Mouse (Mus musculus): ENCODE data around the gene Eno1.

Eno1 gene

GRCm38 (mm10) chr4:150226818-150227688, 9.5 kb upstream of the Eno1 start:
- DNase-seq (ENCODE audit: low read depth, low spot score): no peak

- DNase-seq (ENCODE audit: low read depth, low spot score): no peak
Observed at GRCm38 (mm10) chr4:150228581-150229348, 7.8 kb upstream of the Eno1 start.

- DNase-seq (ENCODE audit: low read depth, low spot score): no peak
Observed at GRCm38 (mm10) chr4:150229747-150230390, 6.7 kb upstream of the Eno1 start.

DNA sequence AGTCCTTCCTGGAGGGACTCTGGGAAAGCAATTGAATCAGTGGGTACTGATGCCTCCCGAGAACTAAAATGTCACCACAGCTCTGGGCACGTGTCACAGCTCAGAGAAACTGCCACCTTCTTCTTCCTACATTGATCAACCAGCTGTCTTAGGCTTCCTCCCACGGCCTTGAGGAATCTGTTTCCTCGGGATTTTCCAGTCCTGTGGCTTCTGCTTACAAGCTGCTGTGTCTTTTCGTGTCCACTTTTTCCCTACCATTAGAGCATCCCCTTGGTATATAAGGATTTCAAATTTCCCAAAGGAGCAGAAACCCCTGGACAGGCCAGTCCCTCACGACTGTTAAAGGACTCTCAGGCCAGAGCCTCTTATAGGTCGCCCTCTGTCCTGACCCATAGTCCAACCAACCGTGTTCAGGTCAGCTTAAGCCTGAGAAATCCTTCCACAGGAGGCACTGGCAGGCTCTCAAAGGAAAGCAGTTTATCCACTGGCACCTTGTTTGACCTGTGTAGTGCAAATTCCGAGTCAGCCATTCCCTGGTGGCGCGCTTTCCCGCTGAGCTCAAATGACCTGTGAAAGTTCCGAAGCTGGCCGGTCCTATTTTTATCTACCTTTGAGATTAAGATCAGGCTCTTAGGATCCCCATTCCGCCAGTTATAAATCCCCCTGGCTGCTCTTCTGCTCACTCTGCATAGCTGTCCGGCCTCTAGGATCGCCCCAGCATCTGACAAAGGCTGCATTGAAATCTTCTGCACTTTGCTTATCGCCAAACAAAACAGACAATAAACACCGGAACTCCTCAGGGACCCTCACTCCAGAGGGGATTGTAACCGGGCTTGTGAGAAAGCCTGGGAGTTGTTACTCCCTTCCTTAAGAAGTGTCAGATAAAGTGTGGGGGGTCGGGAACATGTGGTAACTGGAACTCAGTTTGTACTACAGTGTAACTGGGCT, 5.8 kb upstream of the Eno1 start:
- DNase-seq (ENCODE audit: low read depth, low spot score): no peak

DNA sequence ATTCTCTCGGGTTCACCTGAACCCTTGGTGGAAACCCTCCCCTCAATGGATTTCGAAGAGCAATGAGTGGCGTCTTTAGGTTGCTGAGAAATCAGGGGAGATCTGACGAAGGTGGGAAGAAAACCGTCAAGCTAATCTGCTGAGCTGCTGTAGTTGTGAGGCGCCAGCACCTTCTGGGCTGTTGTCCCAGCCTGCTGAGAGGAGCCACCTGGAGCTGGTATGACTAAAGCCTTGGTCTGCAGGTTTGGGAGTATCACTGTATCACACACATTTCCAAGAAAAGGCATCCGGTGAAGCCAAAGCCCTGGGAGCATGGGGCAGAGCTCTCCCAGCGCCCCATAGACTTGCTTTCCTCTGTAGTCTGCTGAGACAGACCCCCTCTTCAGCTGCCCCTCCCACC, 4.7 kb upstream of the Eno1 start:
- no peak for DNase-seq (ENCODE audit: low read depth, low spot score)

- DNase-seq (ENCODE audit: low read depth, low spot score): peak; percentile 58
Observed at GRCm38 (mm10) chr4:150234599-150235327, 1.8 kb upstream of the Eno1 start.

DNA sequence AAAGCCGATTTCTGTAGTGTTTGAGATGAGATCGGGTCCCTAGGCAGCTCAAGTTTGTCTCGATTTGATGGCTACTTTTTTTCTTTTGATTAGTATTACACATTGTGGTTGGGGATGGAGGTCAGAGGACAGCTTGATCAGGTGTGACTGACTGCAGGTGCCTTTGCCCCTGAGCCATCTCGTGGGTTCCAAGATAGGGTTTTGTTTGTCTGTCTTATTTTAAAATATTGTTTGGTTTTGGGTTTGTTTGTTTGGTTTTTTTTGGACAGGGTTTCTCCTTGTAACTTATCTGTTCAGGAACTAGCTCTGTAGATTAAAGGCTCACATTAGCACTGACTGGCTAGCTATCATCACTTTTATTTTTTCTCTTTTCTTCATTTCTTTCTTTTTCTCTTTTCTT, 936 bp upstream of the Eno1 start:
- peak; percentile 62 for DNase-seq (ENCODE audit: low read depth, low spot score)

GRCm38 (mm10) chr4:150236031-150236430, 490 bp upstream of the Eno1 start:
- no peak for DNase-seq (ENCODE audit: low read depth, low spot score)

- peak; percentile 45 for DNase-seq (ENCODE audit: low read depth, low spot score)
Observed at GRCm38 (mm10) chr4:150237636-150238361, 1.3 kb downstream of the Eno1 start.

- peak; percentile 57 for DNase-seq (ENCODE audit: low read depth, low spot score)
Observed at GRCm38 (mm10) chr4:150238433-150239086, 2.0 kb downstream of the Eno1 start.

- no peak for DNase-seq (ENCODE audit: low read depth, low spot score)
Observed at GRCm38 (mm10) chr4:150239087-150239480, 2.6 kb downstream of the Eno1 start.

GRCm38 (mm10) chr4:150239503-150239902, 3.0 kb downstream of the Eno1 start:
- DNase-seq (ENCODE audit: low read depth, low spot score): no peak

DNA sequence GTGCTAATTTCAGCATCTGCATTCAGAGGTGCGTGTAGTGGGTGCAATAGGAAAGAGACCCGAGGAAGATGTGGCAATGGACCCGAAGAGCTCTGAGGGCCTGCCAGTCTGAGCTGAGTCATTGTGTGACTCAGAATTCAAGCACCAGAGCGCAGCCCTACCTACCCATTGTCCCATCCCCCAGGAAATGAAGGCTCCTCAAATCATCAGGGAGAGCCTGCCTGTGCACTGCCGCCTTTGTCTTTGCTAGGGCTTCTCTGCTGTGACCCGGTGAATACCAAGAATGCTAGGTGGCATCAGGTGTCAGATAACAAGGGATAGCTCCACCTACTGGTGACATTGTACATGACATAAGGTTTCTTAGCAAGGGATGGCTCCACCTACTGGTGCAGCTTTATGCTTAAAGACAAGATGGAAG, 3.4 kb downstream of the Eno1 start:
- DNase-seq (ENCODE audit: low read depth, low spot score): peak; percentile 94

DNA sequence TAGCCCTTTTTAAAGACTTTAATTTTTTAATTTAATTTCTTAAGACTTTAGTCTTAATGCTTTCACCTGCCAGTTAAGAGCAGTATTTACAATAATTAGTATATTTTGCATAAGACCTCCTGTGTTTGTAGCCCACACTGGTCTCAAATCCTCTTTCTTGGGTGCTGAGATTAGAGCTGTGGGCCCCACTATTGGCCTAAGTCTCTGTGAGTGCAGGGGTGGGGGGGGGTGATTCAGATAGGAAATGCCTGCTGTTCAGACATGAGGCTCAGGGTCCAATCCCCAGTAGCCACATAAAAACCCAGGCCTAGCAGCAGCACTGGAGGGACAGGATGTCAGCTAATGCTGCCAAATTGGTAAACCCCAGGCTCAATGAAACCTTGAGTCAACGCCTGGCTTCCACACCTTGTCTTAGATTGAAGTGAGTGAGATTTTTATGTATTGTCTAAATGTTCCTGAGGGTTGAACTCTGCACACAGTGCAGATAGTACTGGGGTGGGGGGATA, 3.9 kb downstream of the Eno1 start:
- no peak for DNase-seq (ENCODE audit: low read depth, low spot score)

GRCm38 (mm10) chr4:150241708-150242107, 5.2 kb downstream of the Eno1 start:
- DNase-seq (ENCODE audit: low read depth, low spot score): no peak

GRCm38 (mm10) chr4:150242745-150243144, 6.2 kb downstream of the Eno1 start:
- no peak for DNase-seq (ENCODE audit: low read depth, low spot score)

DNA sequence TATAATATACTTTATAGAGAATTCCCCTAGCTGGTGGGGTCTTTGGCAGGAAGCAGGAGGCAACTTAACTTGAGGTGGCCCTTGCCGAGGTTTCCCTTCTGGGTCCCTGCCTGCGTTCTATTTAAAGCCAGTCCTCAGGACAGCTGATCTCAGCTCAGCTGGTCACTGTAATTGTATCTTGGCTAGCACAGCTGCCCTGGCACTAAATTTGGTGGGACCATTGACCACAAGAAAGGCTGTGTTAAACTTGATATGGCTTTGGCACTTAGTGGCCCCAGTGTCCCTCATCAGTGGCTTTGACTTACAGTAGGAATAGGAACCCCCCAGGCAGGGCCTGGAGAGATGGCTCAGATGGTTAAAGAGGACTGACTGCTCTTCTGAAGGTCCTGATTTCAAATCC, 9.4 kb downstream of the Eno1 start:
- no peak for DNase-seq (ENCODE audit: low read depth, low spot score)

DNA sequence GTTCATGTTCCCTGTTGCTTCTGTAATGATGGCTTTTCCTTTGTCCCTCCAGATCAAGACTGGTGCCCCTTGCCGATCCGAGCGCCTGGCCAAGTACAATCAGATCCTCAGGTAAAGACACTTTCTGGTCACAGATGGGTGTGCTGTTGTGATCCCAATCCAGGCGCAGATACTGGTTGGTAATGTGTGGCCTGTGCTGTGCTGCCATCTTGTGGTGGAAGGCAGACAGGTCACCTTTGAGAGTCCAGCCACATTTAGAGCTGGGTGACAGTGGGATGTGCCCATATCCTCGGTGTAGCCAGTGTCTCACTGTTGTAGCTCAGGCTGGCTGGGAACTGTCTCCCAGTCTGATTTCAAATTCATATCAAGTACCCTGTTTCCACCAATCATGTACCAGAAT, 11.5 kb downstream of the Eno1 start:
- peak; percentile 60 for DNase-seq (ENCODE audit: low read depth, low spot score)

DNA sequence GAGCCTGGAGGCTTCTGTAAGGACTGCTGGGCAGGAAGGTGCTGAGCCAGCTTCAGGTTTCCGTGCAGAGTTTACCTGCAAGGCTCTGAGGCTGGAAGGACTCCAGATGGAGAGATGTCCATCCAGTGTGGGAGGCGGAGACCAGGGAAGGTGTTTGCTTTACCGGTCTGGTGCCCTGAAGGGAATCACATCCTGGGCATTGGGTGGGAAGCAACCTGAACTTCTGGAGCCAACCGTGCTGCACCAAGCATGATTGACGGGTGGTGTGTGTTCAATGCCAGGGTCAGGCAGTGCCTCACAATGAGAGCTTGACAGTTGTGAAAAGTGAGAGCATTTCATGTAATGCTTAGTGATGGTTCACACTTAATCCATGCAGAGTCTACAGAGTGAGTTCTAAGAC, 12.4 kb downstream of the Eno1 start:
- DNase-seq (ENCODE audit: low read depth, low spot score): no peak

Data from A20 (cell line).